Mouse (Mus musculus) inflammation-experienced regulatory T-cells, adult 16 weeks (primary cell): ENCODE data around the gene Olfr1461. TPM values are rescaled to one million over a fixed set of nuclear protein-coding genes. Genes with fewer than 3 reads are reported as not detected.

ENCODE experiments used
- polyA plus RNA-seq: library from polyadenylated mRNA; unstranded; fragments of 100-300 nt; shearing (Covaris generic); gene quantifications from one replicate; pipeline ENCODE4 v1.2.1, GENCODE M21; 2017

Olfr1461 gene
- not detected for polyA plus RNA-seq

GRCm38 (mm10) chr19:13162700-13163099 lies at the start of gene Olfr1461:
Gene Olfr1461 (plus strand): TSS chr19:13163000.

DNA sequence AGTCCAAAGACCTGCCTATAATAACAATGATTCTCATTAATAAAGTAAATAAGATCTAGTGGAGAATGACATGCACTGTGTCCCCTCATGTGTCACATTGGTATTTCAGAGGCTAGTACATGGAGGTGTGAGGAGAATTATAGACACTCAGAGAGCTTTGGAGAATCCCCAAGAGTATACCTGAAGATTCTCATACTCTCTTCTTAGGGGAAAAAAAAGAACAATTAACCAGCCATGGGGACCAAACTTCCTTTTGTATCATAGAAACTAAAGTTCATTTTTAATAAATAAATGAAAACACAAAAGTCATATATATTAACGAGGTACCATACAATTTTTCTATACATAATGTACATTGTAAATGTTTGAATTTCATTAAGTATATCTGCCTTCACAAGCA lies 13.4 kb upstream of the Olfr1461 start, which contains the start of gene Olfr1459:
Gene Olfr1459 (minus strand): TSS at position 101 of the 400 bp plus-strand sequence.

GRCm38 (mm10) chr19:13185434-13185833 lies 22.6 kb downstream of the Olfr1461 start, which contains the start of gene Olfr1462:
Gene Olfr1462 (plus strand): TSS chr19:13185734.

Other genes with a start within 250 kb of the Olfr1461 start
- gene Olfr1448, start 238.6 kb upstream of the Olfr1461 start, polyA plus RNA-seq = not detected
- not detected for gene Olfr1449, start 232.2 kb upstream of the Olfr1461 start, polyA plus RNA-seq
- not detected for gene Olfr1450, start 212.7 kb upstream of the Olfr1461 start, polyA plus RNA-seq
- gene Olfr1451, start 168.0 kb upstream of the Olfr1461 start, polyA plus RNA-seq = not detected
- 0.32 TPM for gene Olfr1453, start 134.7 kb upstream of the Olfr1461 start, polyA plus RNA-seq
- not detected for gene Olfr1454, start 102.4 kb upstream of the Olfr1461 start, polyA plus RNA-seq
- gene Olfr1457, start 65.1 kb upstream of the Olfr1461 start, polyA plus RNA-seq = not detected
- not detected for gene Olfr1458, start 56.2 kb upstream of the Olfr1461 start, polyA plus RNA-seq
- gene Olfr1459, start 13.5 kb upstream of the Olfr1461 start, polyA plus RNA-seq = not detected
- gene Olfr1462, start 22.7 kb downstream of the Olfr1461 start, polyA plus RNA-seq = not detected
- gene Olfr1463, start 68.3 kb downstream of the Olfr1461 start, polyA plus RNA-seq = not detected
- not detected for gene Olfr1465, start 152.5 kb downstream of the Olfr1461 start, polyA plus RNA-seq
- gene Olfr1466, start 175.9 kb downstream of the Olfr1461 start, polyA plus RNA-seq = not detected
- not detected for gene Olfr1467, start 199.2 kb downstream of the Olfr1461 start, polyA plus RNA-seq
- gene Olfr1469, start 244.8 kb downstream of the Olfr1461 start, polyA plus RNA-seq = not detected